Mouse (Mus musculus): ENCODE data around the gene Pole4.

- TF ChIP-seq CTCF (IDR thresholded peaks at IDR 0.05), result no peak
- no peak for TF ChIP-seq EP300 (IDR thresholded peaks at IDR 0.05)
Observed at GRCm38 (mm10) chr6:82589387-82589786, 115.8 kb downstream of the Pole4 start.

Data from lung, postnatal 0 days (tissue).